Mouse (Mus musculus) neural tube, embryonic 14.5 days (tissue): ENCODE measurements around the gene Robo2. TPM values are rescaled to one million over a fixed set of nuclear protein-coding genes. Genes with fewer than 3 reads are reported as not detected.
A peak's percentile ranks its signal among the peaks of the same experiment; 100 is the strongest.

ENCODE experiments used
- ATAC-seq: fragments of 200-750 bp; cut with Nextera tagmentation; 2 replicates; pipeline ENCODE4 v1.8.0; 2017; ENCODE audit warnings: low read depth, mild to moderate bottlenecking, moderate TSS enrichment, moderate library complexity
- H3K27ac ChIP-seq: fragments of 300-500 bp; sonication (generic); 2 replicates; pipeline ENCODE4 v1.5.1; 2014; ENCODE audit warnings: low read depth, mild to moderate bottlenecking, control low read depth, low read length, moderate library complexity, mixed read lengths
- H3K27me3 ChIP-seq: fragments of 300-500 bp; sonication (generic); 2 replicates; pipeline ENCODE4 v1.6.1; 2014; ENCODE audit warnings: low read length; ENCODE audit not compliant: control insufficient read depth, insufficient read depth
- H3K36me3 ChIP-seq: fragments of 300-500 bp; sonication (generic); 2 replicates; pipeline ENCODE4 v1.6.1; 2014; ENCODE audit warnings: low read length, mixed read lengths; ENCODE audit not compliant: control insufficient read depth, insufficient read depth
- H3K4me1 ChIP-seq: fragments of 300-500 bp; sonication (generic); 2 replicates; pipeline ENCODE4 v1.6.1; 2014; ENCODE audit warnings: low read length; ENCODE audit not compliant: control insufficient read depth, insufficient read depth
- H3K4me2 ChIP-seq: fragments of 300-500 bp; sonication (generic); 2 replicates; pipeline ENCODE4 v1.6.1; 2014; ENCODE audit warnings: mild to moderate bottlenecking, low read depth, low read length, control low read depth
- H3K4me3 ChIP-seq: fragments of 300-500 bp; sonication (generic); 2 replicates; pipeline ENCODE4 v1.5.1; 2014; ENCODE audit warnings: low read depth, low read length, control low read depth, mixed read lengths
- H3K9ac ChIP-seq: fragments of 300-500 bp; sonication (generic); replicated peaks from 2 replicates; pipeline ENCODE4 v1.6.1; 2014; ENCODE audit warnings: low read depth, mild to moderate bottlenecking, control low read depth, low read length, mixed read lengths
- H3K9me3 ChIP-seq: fragments of 300-500 bp; sonication (generic); 2 replicates; pipeline ENCODE4 v1.6.1; 2016; ENCODE audit warnings: low read length; ENCODE audit not compliant: control insufficient read depth
- WGBS: fragments of 180-500 bp; shearing (Covaris S2); extraction: QIAGEN DNeasy Blood & Tissue Kit; methylation state at CpG from one replicate; pipeline ENCODE4 v1.1.7; 2014; 5-methylcytosine and 5-hydroxymethylcytosine counted together
- polyA plus RNA-seq: library from polyadenylated mRNA; unstranded; fragments of >200 nt; fragmentation: Nextera tagmentation; extraction: Ambion mirVana; gene quantifications from 2 replicates; pipeline ENCODE4 v1.2.1, GENCODE M21; 2014

Gene Robo2
- polyA plus RNA-seq, result 165 and 168 TPM in 2 replicates

DNA sequence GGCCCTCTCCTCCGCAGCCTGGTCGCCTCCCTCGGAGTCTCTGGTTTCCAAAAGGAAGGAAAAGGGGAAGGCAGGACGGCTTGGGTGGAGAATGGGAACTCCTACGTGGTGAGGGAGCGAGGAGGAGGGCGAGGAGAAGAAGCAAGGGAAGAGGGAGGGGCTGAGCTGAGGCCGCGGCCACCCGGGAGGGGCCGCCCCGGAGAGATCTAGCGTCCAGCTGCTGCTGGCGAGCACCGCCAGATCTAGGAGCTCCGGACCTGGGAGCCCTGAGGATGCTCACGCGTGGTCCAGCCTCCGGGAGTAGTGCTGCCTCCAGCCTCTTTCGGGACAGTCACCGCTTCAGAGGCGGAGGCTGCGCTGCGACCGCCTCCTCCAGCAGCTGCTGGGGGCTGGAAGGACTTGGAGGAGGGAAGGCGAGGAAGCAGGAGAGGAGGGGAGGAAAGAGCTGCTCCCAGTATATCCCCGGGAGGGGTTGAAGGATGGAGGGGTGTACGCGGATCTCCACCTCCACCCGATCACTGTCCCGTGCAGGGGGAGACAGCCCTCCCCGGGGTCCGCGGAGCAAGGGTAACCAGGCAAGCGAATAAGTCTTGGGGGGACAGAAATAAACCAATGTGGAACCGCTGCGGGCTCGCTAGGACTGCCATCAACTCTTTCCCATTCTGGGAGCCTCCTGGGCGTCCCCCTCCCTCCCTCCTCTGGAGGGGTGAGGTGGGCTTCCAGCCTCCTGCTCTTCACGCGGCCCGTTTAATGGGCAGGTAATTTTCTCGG lies at the start of gene Robo2:
Gene Robo2, minus strand, starts transcription at position 345 of the 771 bp plus-strand sequence.
- no peaks in the 10 kb centered on the region for H3K36me3 ChIP-seq
- H3K4me2 ChIP-seq, result peak within 1 kb of the TSS; percentile 90
- H3K4me3 ChIP-seq, result peak within 1 kb of the TSS; percentile 60
- 0% methylated on average over 42 of the region's 43 CpGs for WGBS
- H3K27ac ChIP-seq, result peak within 1 kb of the TSS; percentile 91
- no peaks in the 10 kb centered on the region for H3K27me3 ChIP-seq
- peak; percentile 85 for ATAC-seq
- no peaks in the 10 kb centered on the region for H3K4me1 ChIP-seq
- H3K9me3 ChIP-seq, result no peaks in the 10 kb centered on the region
- H3K9ac ChIP-seq, result peak within 1 kb of the TSS; percentile 77

DNA sequence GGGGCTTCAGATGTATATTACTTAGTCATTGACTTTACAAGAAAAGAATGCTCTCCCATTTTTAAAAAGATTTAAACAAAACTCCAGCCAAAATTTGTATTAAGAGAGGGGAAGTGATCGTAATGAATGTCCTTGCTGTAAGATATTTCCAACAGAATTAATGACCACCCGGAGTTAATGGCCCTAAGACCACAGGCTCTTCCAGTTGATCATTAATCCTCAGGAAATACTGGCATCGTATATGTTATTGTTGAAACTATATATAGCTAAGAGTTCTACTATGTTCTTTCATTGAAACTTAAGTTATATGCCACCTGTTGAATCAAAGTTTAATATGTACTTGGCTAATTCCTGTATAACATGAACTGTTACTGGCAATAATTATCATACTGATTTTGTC lies 46.5 kb upstream of the Robo2 start:
- WGBS, result 69% methylated on average over 3 of the region's 3 CpGs
- H3K4me3 ChIP-seq, result no peak overlapping the region
- no peaks in the 10 kb centered on the region for H3K36me3 ChIP-seq
- ATAC-seq, result no peak
- H3K27ac ChIP-seq, result no peak overlapping the region
- no peak overlapping the region for H3K9ac ChIP-seq
- 0 out of 2 replicates have a peak, but pooled peaks cover 3% of the 10 kb centered on the region for H3K4me1 ChIP-seq
- H3K4me2 ChIP-seq, result no peak overlapping the region
- H3K9me3 ChIP-seq, result no peaks in the 10 kb centered on the region
- H3K27me3 ChIP-seq, result no peaks in the 10 kb centered on the region

DNA sequence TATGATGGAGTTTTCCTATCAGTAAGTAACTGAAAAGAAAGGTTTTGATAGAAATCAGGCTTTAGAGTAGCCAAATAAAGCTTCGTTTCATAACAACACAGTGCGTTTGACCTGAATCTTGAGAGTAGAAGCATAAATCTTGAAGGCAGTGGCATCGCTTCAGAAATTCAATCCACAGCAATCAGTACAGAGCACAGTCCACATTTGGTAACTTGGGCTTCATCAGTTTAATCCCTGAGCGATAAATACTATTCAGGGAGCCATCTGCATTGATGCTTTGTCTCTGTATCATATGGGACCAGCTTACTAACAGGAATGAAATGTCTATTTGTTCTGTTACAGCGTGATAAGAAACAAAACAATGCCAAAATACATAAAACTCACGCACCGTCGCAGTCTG lies 46.1 kb upstream of the Robo2 start:
- Histone ChIP-seq H3K9me3 (no peaks in the 10 kb centered on the region), H3K4me1 (0 out of 2 replicates have a peak, but pooled peaks cover 3% of the 10 kb centered on the region), H3K27ac (no peak overlapping the region), H3K27me3 (no peaks in the 10 kb centered on the region), H3K4me3 (no peak overlapping the region), H3K9ac (no peak overlapping the region), H3K36me3 (no peaks in the 10 kb centered on the region), H3K4me2 (no peak overlapping the region)
- no peak for ATAC-seq
- 62% methylated on average over 8 of the region's 8 CpGs for WGBS

DNA sequence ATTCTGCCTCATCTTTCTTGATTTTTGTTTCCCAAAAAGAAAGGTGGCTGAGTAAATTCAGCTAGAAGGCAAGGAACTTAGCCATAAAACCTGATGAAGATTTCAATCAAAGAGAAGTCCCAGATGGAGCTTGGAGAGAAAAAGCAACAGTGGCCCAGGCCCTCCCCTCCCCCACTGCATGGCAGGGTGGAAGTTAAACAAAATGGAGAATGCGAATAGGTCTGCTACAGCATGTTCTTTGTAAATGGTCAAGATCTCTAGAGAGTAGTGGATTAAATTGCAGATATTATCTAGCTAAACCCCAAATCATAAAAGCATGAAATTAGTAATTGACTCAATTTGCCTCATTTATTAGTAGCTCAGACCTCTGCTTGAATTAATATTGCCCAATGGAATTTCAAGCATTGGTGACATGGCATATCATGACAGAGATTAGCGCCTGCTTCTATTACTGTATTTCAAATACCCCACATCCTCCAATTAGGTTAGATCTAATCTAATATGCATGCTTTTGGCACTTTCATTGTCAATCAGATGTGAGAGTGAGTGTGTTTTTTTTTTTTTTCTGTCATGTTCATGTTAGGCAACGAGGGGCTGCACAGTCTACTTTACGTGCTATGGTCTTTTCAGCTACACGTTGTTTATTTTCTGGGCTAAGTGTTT lies 45.3 kb upstream of the Robo2 start:
- WGBS, result 75% methylated on average over 5 of the region's 5 CpGs
- no peaks in the 10 kb centered on the region for H3K36me3 ChIP-seq
- no peak overlapping the region for H3K4me2 ChIP-seq
- H3K4me1 ChIP-seq, result 0 out of 2 replicates have a peak, but pooled peaks cover 3% of the 10 kb centered on the region
- H3K4me3 ChIP-seq, result no peak overlapping the region
- ATAC-seq, result no peak
- H3K27ac ChIP-seq, result no peak overlapping the region
- H3K9me3 ChIP-seq, result no peaks in the 10 kb centered on the region
- no peaks in the 10 kb centered on the region for H3K27me3 ChIP-seq
- no peak overlapping the region for H3K9ac ChIP-seq

DNA sequence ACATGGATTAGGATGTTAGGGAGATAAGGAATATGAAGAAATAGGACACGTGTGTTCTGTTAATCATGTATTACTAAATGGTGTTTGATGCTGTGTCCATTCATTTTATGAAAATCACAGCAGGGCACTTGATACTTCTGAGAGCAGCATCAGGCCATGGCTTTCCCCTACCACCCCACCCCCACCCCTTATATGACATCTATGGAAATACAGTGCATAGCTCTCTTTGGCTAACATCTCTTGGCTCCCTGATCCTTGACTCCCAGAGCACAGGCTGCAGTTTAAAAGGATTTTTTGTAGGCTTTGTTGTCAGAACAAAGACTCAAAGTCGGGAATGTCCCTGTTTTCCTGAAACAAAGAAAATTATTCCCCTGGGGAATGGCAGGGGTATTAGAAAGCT lies 43.6 kb upstream of the Robo2 start:
- Histone ChIP-seq H3K4me3 (no peak overlapping the region), H3K4me1 (0 out of 2 replicates have a peak, but pooled peaks cover 3% of the 10 kb centered on the region), H3K9me3 (no peaks in the 10 kb centered on the region), H3K27me3 (no peaks in the 10 kb centered on the region), H3K9ac (no peak overlapping the region), H3K27ac (no peak overlapping the region), H3K36me3 (no peaks in the 10 kb centered on the region), H3K4me2 (no peak overlapping the region)
- 34% methylated on average over 2 of the region's 2 CpGs for WGBS
- ATAC-seq, result no peak

DNA sequence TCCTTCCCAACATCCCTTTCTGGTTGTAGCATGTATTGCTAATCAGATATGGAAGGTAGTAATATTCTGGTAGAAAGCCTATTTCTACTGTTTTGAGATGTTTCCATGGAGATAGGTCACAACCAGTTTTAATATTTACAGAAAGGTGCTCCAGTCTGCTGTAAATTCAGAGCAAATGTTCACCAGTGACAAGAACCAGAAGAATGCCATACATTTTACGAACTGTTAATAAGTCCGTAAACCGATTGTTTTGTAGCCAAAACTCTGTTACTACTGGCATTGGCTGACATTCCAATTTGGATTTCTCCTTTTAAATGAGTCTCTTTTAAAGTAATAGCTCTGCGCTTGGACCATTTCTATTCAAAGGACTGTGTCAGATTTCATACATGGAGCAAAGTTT lies 36.4 kb upstream of the Robo2 start:
- 80% methylated on average over 4 of the region's 4 CpGs for WGBS
- no peak for ATAC-seq
- Histone ChIP-seq H3K9ac (no peak overlapping the region), H3K4me3 (no peak overlapping the region), H3K27me3 (no peaks in the 10 kb centered on the region), H3K4me2 (no peak overlapping the region), H3K9me3 (no peaks in the 10 kb centered on the region), H3K27ac (no peak overlapping the region), H3K36me3 (no peaks in the 10 kb centered on the region), H3K4me1 (no peaks in the 10 kb centered on the region)

DNA sequence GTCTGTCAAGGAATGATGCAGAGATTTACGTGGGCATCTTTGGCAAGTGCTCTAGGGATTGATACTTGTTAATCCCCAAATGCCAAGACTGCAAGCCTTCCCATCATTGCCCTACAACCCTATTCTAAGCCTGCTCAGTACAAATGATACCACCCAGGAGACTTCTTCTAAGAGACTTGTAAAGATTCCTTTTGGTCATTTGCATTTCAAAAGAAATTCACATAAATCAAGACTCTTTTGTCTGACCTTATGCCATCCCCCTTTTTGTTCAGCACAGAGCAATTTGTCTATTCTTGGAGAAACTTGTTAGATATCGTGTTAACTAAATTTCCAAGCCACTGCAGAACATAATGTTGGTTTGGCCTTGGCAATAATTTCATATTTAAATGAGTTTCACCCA lies 15.4 kb upstream of the Robo2 start:
- no peaks in the 10 kb centered on the region for H3K4me1 ChIP-seq
- H3K27ac ChIP-seq, result no peak overlapping the region
- H3K9ac ChIP-seq, result no peak overlapping the region
- no peak for ATAC-seq
- WGBS, result 9% methylated on average over 2 of the region's 2 CpGs
- H3K36me3 ChIP-seq, result no peaks in the 10 kb centered on the region
- no peaks in the 10 kb centered on the region for H3K9me3 ChIP-seq
- no peak overlapping the region for H3K4me2 ChIP-seq
- no peak overlapping the region for H3K4me3 ChIP-seq
- no peaks in the 10 kb centered on the region for H3K27me3 ChIP-seq

DNA sequence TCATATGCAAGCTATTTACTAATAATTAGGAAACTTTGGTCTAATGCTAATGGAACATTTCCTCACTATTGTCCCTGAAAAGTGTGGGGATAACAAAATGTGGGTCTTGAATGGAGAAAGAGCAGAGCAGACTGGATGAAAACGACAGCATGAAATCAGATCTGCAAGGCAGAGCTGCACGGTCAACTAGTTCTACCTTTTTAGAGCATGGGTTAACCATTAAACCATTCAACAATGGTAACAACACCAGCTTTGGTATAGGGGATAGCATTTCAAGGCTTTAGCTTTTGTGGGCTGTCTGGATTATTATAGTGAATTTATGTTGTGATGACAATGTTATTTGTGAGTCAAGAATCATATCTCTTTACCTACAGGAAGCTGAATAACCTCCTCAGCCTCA lies 8.7 kb upstream of the Robo2 start:
- WGBS, result 12% methylated on average over 2 of the region's 2 CpGs
- no peak overlapping the region for H3K27ac ChIP-seq
- no peaks in the 10 kb centered on the region for H3K27me3 ChIP-seq
- no peaks in the 10 kb centered on the region for H3K9me3 ChIP-seq
- no peaks in the 10 kb centered on the region for H3K4me1 ChIP-seq
- no peak overlapping the region for H3K4me3 ChIP-seq
- H3K36me3 ChIP-seq, result no peaks in the 10 kb centered on the region
- H3K9ac ChIP-seq, result no peak overlapping the region
- ATAC-seq, result no peak
- H3K4me2 ChIP-seq, result no peak overlapping the region
